Mouse (Mus musculus): Measurements from ENCODE around the gene Atxn7l3b. TPM values are rescaled to one million over a fixed set of nuclear protein-coding genes. Genes with fewer than 3 reads are reported as not detected.

The Atxn7l3b gene
- polyA plus RNA-seq, 1 experiment from 2014 or later = 135 TPM

DNA sequence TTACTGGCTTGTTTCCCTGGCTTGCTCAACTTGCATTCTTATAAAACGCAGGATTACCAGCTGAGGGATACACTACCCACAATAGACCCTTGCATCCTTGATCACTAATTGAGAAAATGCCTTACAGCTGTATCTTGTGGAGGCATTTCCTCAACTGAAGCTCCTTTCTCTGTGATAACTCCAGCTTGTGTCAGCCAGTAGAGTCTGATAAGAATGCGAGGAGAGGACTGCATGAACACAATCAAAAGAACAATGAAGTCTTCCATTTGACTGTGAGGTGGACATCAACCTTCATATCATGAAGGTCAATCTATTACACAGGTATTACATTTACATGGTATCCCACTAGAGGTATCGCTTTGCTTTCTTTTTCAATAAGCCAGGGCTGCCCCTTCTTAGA, 19.7 kb upstream of the Atxn7l3b start:
- no peak for DNase-seq
- no peaks in the 10 kb centered on the region for H3K9me3 ChIP-seq (ENCODE audit: low read depth, low read length)
- 85% methylated on average over 3 of the region's 3 CpGs for WGBS
- no peak overlapping the region for H3K9ac ChIP-seq
- no peaks in the 10 kb centered on the region for H3K4me1 ChIP-seq (ENCODE audit: insufficient read depth)
- no peak for TF ChIP-seq CTCF (IDR thresholded peaks at IDR 0.05; ENCODE audit: low read depth)
- no peak overlapping the region for H3K4me2 ChIP-seq
- H3K4me3 ChIP-seq (ENCODE audit: low read depth, low read length) = no peak overlapping the region
- no peaks in the 10 kb centered on the region for H3K36me3 ChIP-seq (ENCODE audit: insufficient read depth)
- no peaks in the 10 kb centered on the region for H3K27me3 ChIP-seq (ENCODE audit: insufficient read depth, low read length)
- H3K27ac ChIP-seq (ENCODE audit: low read depth) = no peak overlapping the region
- no peak for ATAC-seq (ENCODE audit: insufficient read depth)

DNA sequence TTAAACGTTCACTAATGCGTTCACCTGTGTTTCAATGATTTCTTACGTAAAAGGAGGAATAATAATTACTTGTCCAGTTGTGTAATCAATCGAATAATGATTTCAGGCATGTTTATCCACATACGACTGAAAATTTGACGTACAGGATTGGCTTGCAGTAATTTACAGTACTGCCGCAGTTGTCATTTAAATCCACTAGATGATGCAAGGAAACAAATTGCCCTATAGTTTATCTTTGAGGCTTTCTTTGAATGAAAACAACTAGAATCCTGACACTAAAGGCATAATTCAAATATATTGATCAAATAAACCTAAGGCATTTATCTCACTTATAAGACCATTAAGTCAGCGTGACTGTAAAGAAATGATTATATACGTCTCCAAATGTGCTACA, 418 bp upstream of the Atxn7l3b start:
- ATAC-seq (ENCODE audit: insufficient read depth) (peak; percentile 16; the same call in 1 of the 2 replicates), DNase-seq (no peak)
- peak overlapping the region; percentile 96 for H3K27ac ChIP-seq (ENCODE audit: low read depth)
- H3K4me1 ChIP-seq (ENCODE audit: insufficient read depth) = peaks cover 6% of the 10 kb centered on the region; the same call in 1 of the 2 replicates
- peak overlapping the region; percentile 98 for H3K9ac ChIP-seq
- peaks cover 30% of the 10 kb centered on the region for H3K36me3 ChIP-seq (ENCODE audit: insufficient read depth)
- H3K9me3 ChIP-seq (ENCODE audit: low read depth, low read length) = no peaks in the 10 kb centered on the region
- H3K4me2 ChIP-seq = peak overlapping the region; percentile 79
- no peaks in the 10 kb centered on the region for H3K27me3 ChIP-seq (ENCODE audit: insufficient read depth, low read length)
- peak overlapping the region; percentile 79 for H3K4me3 ChIP-seq (ENCODE audit: low read depth, low read length)
- no peak for TF ChIP-seq CTCF (IDR thresholded peaks at IDR 0.05; ENCODE audit: low read depth)
- 27% methylated on average over 9 of the region's 9 CpGs for WGBS

DNA sequence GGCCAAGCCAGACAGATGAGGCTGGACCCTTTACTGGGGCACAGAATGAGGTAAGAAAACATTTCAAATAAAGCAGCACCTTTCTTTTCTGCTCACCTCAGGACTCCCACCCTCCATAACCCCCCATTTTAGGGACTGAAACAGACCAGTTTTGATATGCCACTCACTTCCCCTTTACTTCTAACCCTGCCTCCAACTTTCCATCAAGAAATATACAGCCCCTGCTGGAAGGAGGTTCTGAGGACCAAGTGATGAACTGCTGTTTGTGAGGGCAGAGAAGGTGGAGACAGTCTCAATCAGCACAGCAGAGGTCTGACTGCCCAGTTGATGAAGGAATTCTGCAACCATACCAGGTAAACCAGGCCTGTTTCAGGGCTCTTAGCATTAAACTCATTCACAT, 1.8 kb downstream of the Atxn7l3b start:
- H3K4me1 ChIP-seq (ENCODE audit: insufficient read depth) = peaks cover 6% of the 10 kb centered on the region; the same call in 1 of the 2 replicates
- H3K27me3 ChIP-seq (ENCODE audit: insufficient read depth, low read length) = no peaks in the 10 kb centered on the region
- H3K27ac ChIP-seq (ENCODE audit: low read depth) = no peak overlapping the region
- peaks cover 33% of the 10 kb centered on the region for H3K36me3 ChIP-seq (ENCODE audit: insufficient read depth)
- H3K4me2 ChIP-seq = peak overlapping the region; percentile 79
- peak overlapping the region; percentile 79 for H3K4me3 ChIP-seq (ENCODE audit: low read depth, low read length)
- ATAC-seq (ENCODE audit: insufficient read depth) (no peak), DNase-seq (no peak)
- H3K9ac ChIP-seq = no peak overlapping the region
- H3K9me3 ChIP-seq (ENCODE audit: low read depth, low read length) = no peaks in the 10 kb centered on the region
- no peak for TF ChIP-seq CTCF (IDR thresholded peaks at IDR 0.05; ENCODE audit: low read depth)

DNA sequence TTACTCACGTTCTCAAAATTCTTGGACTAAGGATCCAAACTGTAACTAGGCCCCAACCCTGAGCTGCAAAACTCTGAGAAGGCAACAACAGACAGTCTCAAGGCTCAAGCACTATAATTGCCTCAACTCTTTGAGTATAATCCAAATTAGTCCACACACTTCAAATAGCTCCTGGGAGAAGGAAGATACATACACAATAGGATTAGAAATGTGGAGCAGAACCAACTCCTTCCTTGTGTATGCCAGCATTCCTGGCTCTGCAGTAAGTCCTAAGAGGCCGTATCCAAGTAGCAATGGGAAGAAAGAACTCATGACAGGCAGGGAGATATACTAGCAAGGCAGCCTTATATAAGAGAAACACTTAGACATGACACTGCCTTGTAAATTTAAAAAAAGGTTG, 2.5 kb downstream of the Atxn7l3b start:
- H3K36me3 ChIP-seq (ENCODE audit: insufficient read depth) = peaks cover 33% of the 10 kb centered on the region
- no peak overlapping the region for H3K27ac ChIP-seq (ENCODE audit: low read depth)
- no peak overlapping the region for H3K9ac ChIP-seq
- peaks cover 6% of the 10 kb centered on the region; the same call in 1 of the 2 replicates for H3K4me1 ChIP-seq (ENCODE audit: insufficient read depth)
- ATAC-seq (ENCODE audit: insufficient read depth) = no peak
- no peaks in the 10 kb centered on the region for H3K27me3 ChIP-seq (ENCODE audit: insufficient read depth, low read length)
- no peak for DNase-seq
- WGBS = 90% methylated on average over 2 of the region's 2 CpGs
- peak overlapping the region; percentile 28; the same call in 1 of the 2 replicates for H3K4me2 ChIP-seq
- H3K4me3 ChIP-seq (ENCODE audit: low read depth, low read length) = no peak overlapping the region; the same call in 1 of the 2 replicates
- no peaks in the 10 kb centered on the region for H3K9me3 ChIP-seq (ENCODE audit: low read depth, low read length)
- no peak for TF ChIP-seq CTCF (IDR thresholded peaks at IDR 0.05; ENCODE audit: low read depth)

DNA sequence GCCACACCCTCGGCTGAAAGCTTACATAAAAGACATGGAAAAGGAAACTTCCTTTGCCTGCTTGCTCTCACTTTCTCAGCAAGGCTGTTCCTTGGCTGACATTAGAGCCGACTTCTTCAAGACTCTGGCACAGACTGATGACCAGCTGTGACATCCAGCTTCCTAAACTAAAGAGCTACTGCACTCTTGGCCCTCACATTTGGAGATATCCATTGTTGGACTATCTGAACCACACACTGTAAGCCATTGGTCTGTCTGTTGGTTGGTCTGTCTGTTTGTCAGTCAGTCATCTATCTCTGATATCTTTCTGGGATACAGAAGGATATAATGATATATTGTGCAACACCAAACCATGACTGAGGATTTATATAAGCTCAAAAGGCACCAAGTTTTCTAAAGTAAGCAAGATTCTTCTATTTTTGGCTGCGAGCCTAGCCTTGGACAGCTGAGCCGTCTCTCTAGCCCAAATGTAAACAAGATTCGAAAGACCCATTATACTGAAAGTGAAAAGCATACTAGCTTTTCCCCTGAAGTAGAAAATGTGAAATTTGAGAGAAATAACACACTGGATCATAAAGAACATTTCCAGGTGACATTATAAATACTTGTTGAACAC, 12.1 kb downstream of the Atxn7l3b start:
- Histone ChIP-seq H3K4me2 (no peak overlapping the region), H3K27me3 (ENCODE audit: insufficient read depth, low read length) (no peaks in the 10 kb centered on the region), H3K36me3 (ENCODE audit: insufficient read depth) (no peaks in the 10 kb centered on the region), H3K9me3 (ENCODE audit: low read depth, low read length) (no peaks in the 10 kb centered on the region), H3K27ac (ENCODE audit: low read depth) (peak overlapping the region; percentile 50; the same call in 1 of the 2 replicates), H3K4me1 (ENCODE audit: insufficient read depth) (no peaks in the 10 kb centered on the region), H3K4me3 (ENCODE audit: low read depth, low read length) (no peak overlapping the region), H3K9ac (no peak overlapping the region)
- DNase-seq = peak; percentile 93
- ATAC-seq (ENCODE audit: insufficient read depth) = peak; percentile 94
- 24% methylated on average over 5 of the region's 5 CpGs for WGBS
- no peak for TF ChIP-seq CTCF (IDR thresholded peaks at IDR 0.05; ENCODE audit: low read depth)

DNA sequence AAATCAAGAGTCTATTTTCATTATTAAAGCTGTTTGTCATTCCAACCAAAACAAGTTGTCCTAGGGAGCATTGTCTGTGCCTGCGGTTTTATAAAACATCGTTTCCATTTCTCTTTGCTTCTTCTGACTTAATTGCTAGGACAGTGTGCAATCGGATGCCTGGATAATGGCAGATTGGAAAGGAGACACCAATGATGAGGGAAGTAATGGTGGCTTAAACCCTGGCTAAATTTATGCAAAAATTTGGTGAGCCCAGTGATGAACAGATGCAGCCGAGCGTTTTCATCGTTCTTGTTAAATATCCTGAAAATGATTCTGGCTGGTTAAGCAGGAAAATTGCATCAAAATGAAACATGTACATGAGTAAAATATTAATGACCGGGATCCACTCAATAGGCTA, 28.6 kb downstream of the Atxn7l3b start:
- 84% methylated on average over 7 of the region's 7 CpGs for WGBS
- DNase-seq (no peak), ATAC-seq (ENCODE audit: insufficient read depth) (no peak)
- no peak overlapping the region for H3K4me3 ChIP-seq (ENCODE audit: low read depth, low read length)
- H3K4me2 ChIP-seq = no peak overlapping the region
- H3K36me3 ChIP-seq (ENCODE audit: insufficient read depth) = no peaks in the 10 kb centered on the region
- TF ChIP-seq CTCF (IDR thresholded peaks at IDR 0.05; ENCODE audit: low read depth) = no peak
- no peaks in the 10 kb centered on the region for H3K4me1 ChIP-seq (ENCODE audit: insufficient read depth)
- no peak overlapping the region for H3K9ac ChIP-seq
- H3K27me3 ChIP-seq (ENCODE audit: insufficient read depth, low read length) = no peaks in the 10 kb centered on the region
- no peak overlapping the region for H3K27ac ChIP-seq (ENCODE audit: low read depth)
- H3K9me3 ChIP-seq (ENCODE audit: low read depth, low read length) = no peaks in the 10 kb centered on the region

DNA sequence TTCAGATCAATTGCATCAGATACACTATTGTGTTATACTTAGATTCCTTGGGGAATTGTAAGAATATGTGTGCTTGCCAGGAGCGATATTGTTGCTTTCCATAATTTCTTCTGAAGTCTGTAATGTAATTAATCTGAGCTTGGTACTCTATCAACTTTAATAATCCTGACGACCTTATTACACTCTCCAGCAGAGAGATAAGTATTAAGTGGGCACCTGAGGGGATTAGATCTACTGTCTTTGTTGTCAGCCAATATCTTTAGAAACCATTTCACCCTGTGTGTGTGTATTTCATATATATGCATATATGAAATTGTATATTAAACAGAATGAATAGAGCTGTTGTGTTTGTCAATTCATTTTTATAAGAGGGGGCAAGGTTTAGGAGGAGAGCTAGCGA, 29.0 kb downstream of the Atxn7l3b start:
- WGBS = 77% methylated on average over 3 of the region's 3 CpGs
- no peak for ATAC-seq (ENCODE audit: insufficient read depth)

More for the DNA sequence above, 29.0 kb downstream of the Atxn7l3b start:
- Histone ChIP-seq H3K9ac (no peak overlapping the region), H3K4me3 (ENCODE audit: low read depth, low read length) (no peak overlapping the region), H3K4me2 (no peak overlapping the region), H3K27me3 (ENCODE audit: insufficient read depth, low read length) (no peaks in the 10 kb centered on the region), H3K9me3 (ENCODE audit: low read depth, low read length) (no peaks in the 10 kb centered on the region), H3K27ac (ENCODE audit: low read depth) (no peak overlapping the region), H3K4me1 (ENCODE audit: insufficient read depth) (no peaks in the 10 kb centered on the region), H3K36me3 (ENCODE audit: insufficient read depth) (no peaks in the 10 kb centered on the region)
- no peak for TF ChIP-seq CTCF (IDR thresholded peaks at IDR 0.05; ENCODE audit: low read depth)
- DNase-seq = no peak
